Mouse (Mus musculus): ENCODE data around the gene Ier3.
A peak's percentile ranks its signal among the peaks of the same experiment; 100 is the strongest.

Gene Ier3

GRCm38 (mm10) chr17:35796835-35797234, 24.6 kb upstream of the Ier3 start:
- no peak for TF ChIP-seq GATA4 (IDR thresholded peaks at IDR 0.05; ENCODE audit: insufficient replicate concordance, low read length)

- no peak for TF ChIP-seq GATA4 (IDR thresholded peaks at IDR 0.05; ENCODE audit: insufficient replicate concordance, low read length)
Observed at GRCm38 (mm10) chr17:35800905-35801304, 20.6 kb upstream of the Ier3 start.

- no peak for TF ChIP-seq GATA4 (IDR thresholded peaks at IDR 0.05; ENCODE audit: insufficient replicate concordance, low read length)
Observed at GRCm38 (mm10) chr17:35803020-35803419, 18.5 kb upstream of the Ier3 start.

GRCm38 (mm10) chr17:35803858-35804399, 17.6 kb upstream of the Ier3 start:
- TF ChIP-seq GATA4 (IDR thresholded peaks at IDR 0.05; ENCODE audit: insufficient replicate concordance, low read length): no peak

GRCm38 (mm10) chr17:35808073-35808472, 13.4 kb upstream of the Ier3 start:
- no peak for TF ChIP-seq GATA4 (IDR thresholded peaks at IDR 0.05; ENCODE audit: insufficient replicate concordance, low read length)

- no peak for TF ChIP-seq GATA4 (IDR thresholded peaks at IDR 0.05; ENCODE audit: insufficient replicate concordance, low read length)
Observed at GRCm38 (mm10) chr17:35809395-35809794, 12.1 kb upstream of the Ier3 start.

- TF ChIP-seq GATA4 (IDR thresholded peaks at IDR 0.05; ENCODE audit: insufficient replicate concordance, low read length): no peak
Observed at GRCm38 (mm10) chr17:35810900-35811648, 10.4 kb upstream of the Ier3 start.

GRCm38 (mm10) chr17:35812307-35812706, 9.2 kb upstream of the Ier3 start:
- no peak for TF ChIP-seq GATA4 (IDR thresholded peaks at IDR 0.05; ENCODE audit: insufficient replicate concordance, low read length)

- no peak for TF ChIP-seq GATA4 (IDR thresholded peaks at IDR 0.05; ENCODE audit: insufficient replicate concordance, low read length)
Observed at GRCm38 (mm10) chr17:35812736-35813135, 8.7 kb upstream of the Ier3 start.

- no peak for TF ChIP-seq GATA4 (IDR thresholded peaks at IDR 0.05; ENCODE audit: insufficient replicate concordance, low read length)
Observed at GRCm38 (mm10) chr17:35813245-35813647, 8.2 kb upstream of the Ier3 start.

GRCm38 (mm10) chr17:35813653-35814052, 7.8 kb upstream of the Ier3 start:
- no peak for TF ChIP-seq GATA4 (IDR thresholded peaks at IDR 0.05; ENCODE audit: insufficient replicate concordance, low read length)

GRCm38 (mm10) chr17:35814678-35815077, 6.8 kb upstream of the Ier3 start:
- 0 out of 2 replicates have a peak, but pooled peaks have one; percentile 16 for TF ChIP-seq GATA4 (IDR thresholded peaks at IDR 0.05; ENCODE audit: insufficient replicate concordance, low read length)

- peak; percentile 41; the same call in 1 of the 2 replicates for TF ChIP-seq GATA4 (IDR thresholded peaks at IDR 0.05; ENCODE audit: insufficient replicate concordance, low read length)
Observed at GRCm38 (mm10) chr17:35815836-35816235, 5.6 kb upstream of the Ier3 start.

- no peak for TF ChIP-seq GATA4 (IDR thresholded peaks at IDR 0.05; ENCODE audit: insufficient replicate concordance, low read length)
Observed at GRCm38 (mm10) chr17:35816686-35817085, 4.8 kb upstream of the Ier3 start.

- TF ChIP-seq GATA4 (IDR thresholded peaks at IDR 0.05; ENCODE audit: insufficient replicate concordance, low read length): no peak
Observed at GRCm38 (mm10) chr17:35817226-35817625, 4.3 kb upstream of the Ier3 start.

GRCm38 (mm10) chr17:35820111-35820510, 1.4 kb upstream of the Ier3 start:
- no peak for TF ChIP-seq GATA4 (IDR thresholded peaks at IDR 0.05; ENCODE audit: insufficient replicate concordance, low read length)

GRCm38 (mm10) chr17:35822564-35822963, 1.1 kb downstream of the Ier3 start:
- no peak for TF ChIP-seq GATA4 (IDR thresholded peaks at IDR 0.05; ENCODE audit: insufficient replicate concordance, low read length)

Measured in liver, adult (tissue).